Mouse (Mus musculus) thymus, adult 2 months (tissue): ENCODE results near the gene Aoc2. TPM values are rescaled to one million over a fixed set of nuclear protein-coding genes. Genes with fewer than 3 reads are reported as not detected.
A peak's percentile ranks its signal among the peaks of the same experiment; 100 is the strongest.
"Not testable (repeated sequence)": the region's sequence is repeated elsewhere in the genome, so short reads cannot be mapped to it uniquely, and the experiment has no call there.

Source experiments
- DNase-seq: peaks from one replicate; pipeline ENCODE4 v3.0.0; 2021
- H3K27ac ChIP-seq: fragments of 200-500 bp; 2 replicates; pipeline ENCODE4 v1.5.1; 2012; ENCODE audit warnings: low read length, control low read depth; ENCODE audit not compliant: control insufficient read depth, insufficient read depth
- H3K27me3 ChIP-seq: fragments of 200-500 bp; 2 replicates; pipeline ENCODE4 v1.6.1; 2012; ENCODE audit warnings: mild to moderate bottlenecking, low read length, moderate library complexity, mixed read lengths; ENCODE audit not compliant: control insufficient read depth, insufficient read depth
- H3K36me3 ChIP-seq: fragments of 200-500 bp; 2 replicates; pipeline ENCODE4 v1.6.1; 2012; ENCODE audit warnings: mild to moderate bottlenecking, low read length, moderate library complexity; ENCODE audit not compliant: control insufficient read depth, insufficient read depth
- H3K4me1 ChIP-seq: fragments of 200-500 bp; replicated peaks from 2 replicates; pipeline ENCODE4 v1.6.1; 2012; ENCODE audit warnings: low read length; ENCODE audit not compliant: control insufficient read depth, insufficient read depth
- H3K4me3 ChIP-seq: fragments of 200-500 bp; 2 replicates; pipeline ENCODE4 v1.5.1; 2012; ENCODE audit warnings: mild to moderate bottlenecking, low read length, control low read depth, moderate library complexity; ENCODE audit not compliant: control insufficient read depth, insufficient read depth
- CTCF ChIP-seq: fragments of 200-500 bp; IDR thresholded peaks from 2 replicates; pipeline ENCODE4 v1.5.1; 2012; ENCODE audit warnings: mild to moderate bottlenecking, control low read depth, low read length, moderate library complexity, borderline replicate concordance; ENCODE audit not compliant: control insufficient read depth, poor library complexity, insufficient read depth; ENCODE audit errors: extremely low read depth
- POLR2A ChIP-seq: fragments of 200-500 bp; IDR thresholded peaks from 2 replicates; pipeline ENCODE4 v1.6.1; 2012; ENCODE audit warnings: mild to moderate bottlenecking, low read length, control low read depth, moderate library complexity; ENCODE audit not compliant: control insufficient read depth, poor library complexity, insufficient read depth; ENCODE audit errors: extremely low read depth
- WGBS: fragments of 180-500 bp; shearing (Covaris S2); methylation state at CpG from one replicate; pipeline ENCODE4 v1.1.7; 2018; 5-methylcytosine and 5-hydroxymethylcytosine counted together
- polyA plus RNA-seq: library from polyadenylated mRNA; depleted of rRNA; stranded (reverse); fragments of >200 nt; gene quantifications from 2 replicates; pipeline ENCODE4 v1.2.3, GENCODE M21; 2012

Gene Aoc2
- polyA plus RNA-seq, 1 experiment: 16.2 TPM

DNA sequence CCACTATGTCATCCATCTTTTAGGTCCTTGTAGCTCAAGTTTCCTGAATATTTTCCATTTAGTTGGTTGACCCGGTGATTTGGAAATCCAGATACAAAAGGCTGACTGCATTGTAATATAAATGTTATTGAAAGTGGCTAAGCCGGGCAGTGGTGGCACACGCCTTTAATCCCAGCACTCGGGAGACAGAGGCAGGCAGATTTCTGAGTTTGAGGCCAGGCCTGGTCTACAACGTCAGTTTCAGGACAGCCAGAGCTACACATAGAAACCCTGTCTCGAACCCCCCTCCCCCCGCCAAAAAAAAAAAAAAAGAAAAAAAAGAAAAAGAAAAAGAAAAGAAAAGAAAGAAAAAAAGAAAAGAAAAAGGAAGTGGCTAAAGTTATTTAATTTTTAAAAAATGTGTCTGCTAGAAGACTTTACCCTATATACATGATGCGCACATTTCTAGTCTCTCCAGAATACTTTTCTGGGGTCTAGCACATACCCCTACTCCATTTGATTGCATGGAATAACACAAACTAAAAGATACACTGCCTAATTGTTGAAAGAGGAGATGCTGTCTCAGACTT, 9.7 kb upstream of the Aoc2 start:
- Histone ChIP-seq H3K27ac (no peak overlapping the region), H3K4me3 (no peak overlapping the region), H3K4me1 (peaks cover 5% of the 10 kb centered on the region), H3K36me3 (peaks cover 11% of the 10 kb centered on the region), H3K27me3 (no peaks in the 10 kb centered on the region)
- TF ChIP-seq POLR2A: no peak
- TF ChIP-seq CTCF: no peak
- DNase-seq: no peak
- WGBS: 94% methylated on average over 8 of the region's 8 CpGs

DNA sequence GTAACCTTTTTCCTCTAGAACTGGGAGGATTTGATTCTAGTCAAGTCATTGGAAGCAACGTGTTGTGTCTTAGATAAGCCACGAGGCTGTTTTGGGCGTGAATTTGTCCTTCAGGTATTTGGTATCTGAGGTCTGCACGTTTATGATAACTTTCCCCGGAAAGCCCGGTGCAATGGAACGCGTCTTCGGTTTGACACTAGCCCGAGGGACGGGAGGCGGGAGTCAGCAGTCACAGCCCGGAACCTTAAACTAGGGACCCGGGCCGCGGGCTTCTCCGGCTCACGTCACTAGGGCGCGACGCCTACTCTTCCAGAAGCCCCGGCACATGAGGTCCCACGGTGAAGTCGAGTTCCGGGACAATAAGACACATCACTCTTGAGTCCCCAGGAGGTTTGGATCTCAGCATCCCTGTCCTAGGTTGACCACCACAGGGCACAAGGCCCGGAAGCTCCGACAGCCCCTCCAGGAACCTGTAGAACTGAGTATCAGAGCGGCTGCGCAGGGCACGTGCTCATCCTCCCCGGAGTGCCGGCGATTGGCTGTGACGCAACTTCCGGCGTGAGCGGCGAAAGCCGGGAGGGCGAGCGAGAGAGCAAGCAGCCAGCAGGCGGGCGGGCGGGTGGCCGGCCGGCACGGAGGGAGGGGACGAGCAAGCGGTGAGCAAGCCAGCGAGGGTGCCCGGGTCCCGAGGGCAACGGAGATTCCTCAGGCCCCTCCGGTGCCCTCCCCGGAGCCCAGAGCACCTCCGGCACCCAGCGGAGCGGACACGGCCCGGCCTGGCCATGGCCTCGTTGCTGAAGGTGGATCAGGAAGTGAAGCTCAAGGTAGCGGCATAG, 9.0 kb upstream of the Aoc2 start, which contains the start of gene Psme3:
Gene Psme3, plus strand, starts transcription at position 549 of the 836 bp plus-strand sequence.
- peak; percentile 89 for DNase-seq
- Histone ChIP-seq H3K27ac (no peak within 1 kb of the TSS), H3K4me3 (peak within 1 kb of the TSS; percentile 93), H3K36me3 (peaks cover 18% of the 10 kb centered on the region), H3K27me3 (no peaks in the 10 kb centered on the region), H3K4me1 (peaks cover 5% of the 10 kb centered on the region)
- peak; percentile 78 for TF ChIP-seq POLR2A
- no peak; the same call in 1 of the 2 replicates for TF ChIP-seq CTCF
- under 1% methylated on average over 62 of the region's 62 CpGs for WGBS

DNA sequence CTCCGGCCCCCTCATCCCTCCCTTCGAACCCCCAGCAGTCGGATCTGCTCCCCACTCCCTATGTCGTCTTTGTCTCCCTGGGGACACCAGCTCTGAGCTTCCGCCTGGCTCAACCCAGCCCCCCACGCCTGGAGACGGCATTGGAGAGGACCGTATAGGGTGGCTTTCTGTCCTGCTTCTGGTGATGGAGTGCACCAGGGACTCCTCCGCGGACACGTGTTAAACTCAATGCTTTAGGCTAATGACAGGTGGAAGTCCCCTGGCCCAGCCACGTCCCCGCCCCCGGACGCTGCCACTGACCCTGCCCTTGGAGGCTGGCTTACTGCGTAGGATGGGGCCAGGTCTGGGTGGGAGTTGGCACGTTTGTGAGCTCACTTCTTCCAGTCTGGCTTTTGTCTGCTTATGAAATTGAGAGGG, 8.4 kb upstream of the Aoc2 start:
- no peak for DNase-seq

DNA sequence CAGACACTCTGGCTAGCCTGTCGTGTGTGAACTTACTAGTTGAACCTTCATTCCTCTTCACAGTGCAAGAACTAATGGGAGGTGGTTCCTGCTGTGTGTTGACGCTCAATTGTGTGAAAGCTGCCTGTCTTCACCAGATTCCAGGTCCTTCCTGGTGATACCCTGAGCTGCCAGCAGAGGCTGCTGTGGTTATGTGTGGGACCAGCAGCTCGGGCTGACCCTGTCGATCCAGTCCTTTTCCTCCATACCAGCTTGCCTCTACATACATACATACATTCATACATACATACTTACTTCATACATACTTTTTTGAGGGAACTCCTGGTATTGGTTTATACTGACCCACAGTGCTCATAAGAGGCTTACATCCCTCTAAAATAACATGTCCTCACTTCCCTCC, 1.3 kb upstream of the Aoc2 start:
- H3K36me3 ChIP-seq: peaks cover 60% of the 10 kb centered on the region
- no peaks in the 10 kb centered on the region for H3K27me3 ChIP-seq
- no peak overlapping the region for H3K4me3 ChIP-seq
- H3K27ac ChIP-seq: no peak overlapping the region
- 58% methylated on average over 4 of the region's 4 CpGs for WGBS
- H3K4me1 ChIP-seq: no peaks in the 10 kb centered on the region
- no peak for TF ChIP-seq POLR2A
- TF ChIP-seq CTCF: peak; percentile 75; the same call in 1 of the 2 replicates
- DNase-seq: peak; percentile 59

More for the DNA sequence above, 8.4 kb upstream of the Aoc2 start:
- Histone ChIP-seq H3K4me3 (peak overlapping the region; percentile 93), H3K36me3 (peaks cover 23% of the 10 kb centered on the region), H3K27ac (no peak overlapping the region), H3K27me3 (no peaks in the 10 kb centered on the region), H3K4me1 (peaks cover 5% of the 10 kb centered on the region)
- TF ChIP-seq POLR2A (no peak), CTCF (no peak)
- WGBS: under 1% methylated on average over 17 of the region's 17 CpGs

DNA sequence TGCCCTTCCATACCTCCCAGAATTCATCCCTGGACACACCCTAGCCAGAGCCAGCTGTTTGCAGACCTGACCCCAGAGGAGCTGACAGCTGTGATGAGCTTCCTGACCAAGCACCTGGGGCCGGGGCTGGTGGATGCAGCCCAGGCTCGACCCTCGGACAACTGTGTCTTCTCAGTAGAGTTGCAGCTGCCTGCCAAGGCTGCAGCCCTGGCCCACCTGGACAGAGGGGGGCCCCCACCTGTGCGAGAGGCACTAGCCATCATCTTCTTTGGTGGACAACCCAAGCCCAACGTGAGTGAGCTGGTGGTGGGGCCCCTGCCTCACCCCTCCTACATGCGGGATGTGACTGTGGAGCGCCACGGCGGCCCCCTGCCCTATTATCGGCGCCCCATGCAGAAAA, 338 bp downstream of the Aoc2 start:
- peaks cover 48% of the 10 kb centered on the region for H3K36me3 ChIP-seq
- not testable (repeated sequence) for DNase-seq, H3K27ac ChIP-seq, H3K27me3 ChIP-seq, H3K4me1 ChIP-seq, H3K4me3 ChIP-seq
- 95% methylated on average over 11 of the region's 11 CpGs for WGBS

DNA sequence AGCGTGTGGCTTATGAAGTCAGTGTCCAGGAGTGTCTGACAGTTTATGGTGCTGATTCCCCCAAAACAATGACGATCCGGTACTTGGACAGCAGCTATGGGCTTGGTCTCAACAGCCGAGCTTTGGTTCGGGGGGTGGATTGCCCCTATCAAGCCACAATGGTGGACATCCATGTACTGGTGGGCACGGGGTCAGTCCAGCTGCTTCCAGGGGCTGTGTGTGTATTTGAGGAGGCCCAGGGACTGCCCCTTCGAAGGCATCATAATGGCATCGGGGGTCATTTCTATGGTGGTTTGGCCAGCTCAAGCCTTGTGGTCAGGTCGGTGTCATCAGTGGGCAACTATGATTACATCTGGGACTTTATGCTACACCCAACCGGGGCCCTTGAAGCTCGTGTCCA, 1.3 kb downstream of the Aoc2 start:
- no peak for TF ChIP-seq CTCF
- TF ChIP-seq POLR2A: no peak
- Histone ChIP-seq H3K27me3 (no peaks in the 10 kb centered on the region), H3K36me3 (peaks cover 39% of the 10 kb centered on the region), H3K4me1 (no peaks in the 10 kb centered on the region), H3K4me3 (no peak overlapping the region), H3K27ac (no peak overlapping the region)
- WGBS: 97% methylated on average over 11 of the region's 11 CpGs
- no peak for DNase-seq
